Mouse (Mus musculus) T-cell, adult 2 months (primary cell): ENCODE results near the gene Cyth1.

Experiments used
- DNase-seq: peaks from one replicate; pipeline ENCODE4 v3.0.0; 2022; ENCODE audit warnings: low spot score

The Cyth1 gene

GRCm38 (mm10) chr11:118198296-118198600, 50.1 kb downstream of the Cyth1 start:
- no peak for DNase-seq

DNA sequence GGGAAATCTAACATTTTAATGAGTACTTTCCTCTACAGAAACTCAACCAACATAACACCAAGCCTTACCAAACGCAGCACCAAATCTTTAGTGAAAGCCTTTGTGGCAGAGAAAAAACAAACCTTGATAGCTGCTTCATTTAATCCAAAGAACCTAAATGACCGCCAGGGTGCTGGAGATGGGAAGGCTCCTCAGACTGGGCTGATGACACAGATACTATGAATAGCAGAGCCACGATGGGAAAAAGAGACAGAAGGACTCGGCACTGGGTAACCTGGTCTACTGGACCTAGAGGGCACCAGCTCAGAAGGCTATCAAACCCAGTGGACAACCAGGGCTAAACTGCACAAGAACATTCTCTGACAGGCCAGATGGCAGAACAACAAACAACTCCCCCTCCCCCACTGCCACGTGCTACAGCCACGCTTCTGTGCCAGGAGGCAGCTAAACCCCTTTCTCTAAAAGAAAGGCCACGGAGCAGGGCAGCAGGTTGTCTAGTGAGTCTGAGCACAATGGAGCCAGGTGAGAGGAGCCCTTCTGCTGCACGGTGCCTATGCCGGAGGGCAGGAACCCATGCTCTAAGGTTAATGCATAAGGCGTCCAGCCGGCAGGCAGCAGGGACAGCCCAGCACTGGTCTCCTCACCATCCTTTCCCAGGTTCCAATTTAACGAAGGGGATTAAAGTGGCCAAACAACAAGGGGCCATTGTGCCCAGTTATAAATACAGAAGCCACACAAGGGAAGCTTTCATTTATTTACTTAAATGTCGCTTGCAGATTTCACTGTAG, 50.7 kb downstream of the Cyth1 start:
- DNase-seq: no peak

GRCm38 (mm10) chr11:118196824-118197388, 51.5 kb downstream of the Cyth1 start:
- no peak for DNase-seq

GRCm38 (mm10) chr11:118193390-118194147, 54.8 kb downstream of the Cyth1 start:
- DNase-seq: no peak

- DNase-seq: no peak
Observed at GRCm38 (mm10) chr11:118192973-118193372, 55.4 kb downstream of the Cyth1 start.

- no peak for DNase-seq
Observed at GRCm38 (mm10) chr11:118182768-118183167, 65.6 kb downstream of the Cyth1 start.

DNA sequence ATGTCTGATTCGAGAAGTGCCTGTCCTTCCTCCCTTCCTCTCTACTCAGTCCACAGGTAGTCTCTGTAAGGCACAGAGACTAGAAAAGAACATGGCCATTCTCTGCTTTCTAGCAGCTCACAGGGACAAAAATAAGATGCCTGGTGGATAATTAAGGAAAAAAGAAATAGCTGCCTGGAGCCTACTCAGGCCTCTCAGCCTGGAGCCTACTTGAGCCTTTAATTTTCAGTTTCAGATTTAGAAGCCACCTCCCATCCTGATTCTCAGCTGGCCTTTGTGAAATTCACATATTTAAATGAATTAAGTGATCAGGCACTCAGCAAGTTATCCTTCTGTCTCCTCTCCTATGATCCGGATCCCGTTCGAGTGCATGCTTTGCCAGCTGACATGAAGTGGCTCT, 66.0 kb downstream of the Cyth1 start:
- no peak for DNase-seq

- DNase-seq: no peak
Observed at GRCm38 (mm10) chr11:118180199-118180598, 68.2 kb downstream of the Cyth1 start.

DNA sequence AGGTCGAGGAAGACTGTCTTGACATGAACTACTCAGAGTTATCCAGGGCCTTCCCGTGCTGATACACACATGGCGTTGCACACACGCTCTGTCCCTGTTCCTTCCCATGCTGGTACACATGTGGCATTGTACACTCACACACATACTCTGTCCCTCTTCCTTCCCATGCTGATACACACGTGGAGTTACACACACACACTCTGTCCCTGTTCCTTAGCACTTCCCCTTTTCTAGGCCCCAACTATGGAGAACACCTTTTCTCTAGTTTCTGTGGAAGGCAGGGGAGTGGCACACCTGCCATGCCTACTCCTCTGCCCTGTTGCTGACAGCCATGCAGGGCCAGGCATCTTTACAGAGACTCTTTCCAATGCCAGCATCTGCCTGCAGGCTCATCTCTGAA, 70.2 kb downstream of the Cyth1 start:
- DNase-seq: no peak

- DNase-seq: no peak
Observed at GRCm38 (mm10) chr11:118174752-118175151, 73.6 kb downstream of the Cyth1 start.

GRCm38 (mm10) chr11:118172768-118173167, 75.6 kb downstream of the Cyth1 start:
- no peak for DNase-seq

DNA sequence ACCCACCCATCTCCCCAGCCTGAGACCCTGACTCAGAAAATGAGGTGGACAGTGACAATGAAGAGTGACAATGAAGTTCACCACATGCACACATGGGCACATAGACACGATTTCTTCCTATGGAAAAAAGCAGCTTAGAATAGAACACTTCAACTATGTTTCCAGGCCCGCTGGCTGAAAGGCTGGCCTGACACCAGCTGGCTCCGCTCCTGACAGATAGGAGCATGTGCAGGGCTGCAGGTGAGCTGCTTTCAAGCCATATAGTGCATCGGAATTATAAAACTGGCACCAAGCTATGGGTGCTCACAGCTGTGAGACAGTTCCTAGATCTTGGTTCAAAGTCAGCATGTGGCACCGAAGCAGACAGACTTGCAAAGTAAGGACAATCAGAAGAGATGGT, 78.1 kb downstream of the Cyth1 start:
- no peak for DNase-seq

DNA sequence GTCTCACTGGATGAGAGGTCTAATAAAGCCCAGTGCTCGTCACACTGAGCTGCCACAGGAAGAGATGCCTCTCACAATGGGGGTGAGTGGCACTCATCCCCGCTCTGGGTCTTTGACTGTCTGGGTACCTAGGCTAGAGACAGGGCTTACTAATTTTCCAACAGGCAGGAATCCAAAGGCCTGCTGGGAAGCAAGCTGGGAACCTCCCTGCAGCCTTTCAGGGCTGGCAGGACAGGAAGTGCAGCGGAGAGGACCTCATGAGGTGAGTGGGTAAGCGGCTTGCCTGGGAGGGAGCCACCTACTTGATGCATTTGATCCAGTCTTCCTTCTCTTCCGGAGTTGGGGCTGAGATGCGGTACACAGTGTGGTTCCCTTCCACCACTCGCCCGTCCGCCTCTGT, 79.7 kb downstream of the Cyth1 start:
- DNase-seq: no peak

GRCm38 (mm10) chr11:118166626-118167025, 81.8 kb downstream of the Cyth1 start:
- no peak for DNase-seq

DNA sequence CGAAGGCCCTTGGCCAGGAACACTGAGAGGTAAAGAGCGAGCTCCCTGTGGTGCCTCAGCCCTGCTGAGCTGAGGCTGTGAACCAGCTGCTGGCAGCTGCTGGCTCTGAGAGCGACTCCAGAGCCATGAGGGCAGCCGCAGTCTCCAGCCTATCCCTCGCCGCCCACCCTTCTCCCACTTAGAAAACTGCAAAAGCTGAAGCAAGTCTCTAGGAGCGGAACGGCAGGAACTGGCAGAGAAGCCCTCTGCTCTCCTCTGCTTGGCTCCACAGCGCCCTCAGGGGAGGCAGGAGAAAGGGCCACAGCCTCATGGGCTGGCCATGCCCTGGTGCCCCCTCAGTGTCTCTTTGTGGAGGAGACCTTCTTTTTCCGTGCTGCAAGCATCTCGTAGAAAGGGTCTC, 82.7 kb downstream of the Cyth1 start:
- DNase-seq: no peak

- DNase-seq: no peak
Observed at GRCm38 (mm10) chr11:118164566-118164965, 83.8 kb downstream of the Cyth1 start.

DNA sequence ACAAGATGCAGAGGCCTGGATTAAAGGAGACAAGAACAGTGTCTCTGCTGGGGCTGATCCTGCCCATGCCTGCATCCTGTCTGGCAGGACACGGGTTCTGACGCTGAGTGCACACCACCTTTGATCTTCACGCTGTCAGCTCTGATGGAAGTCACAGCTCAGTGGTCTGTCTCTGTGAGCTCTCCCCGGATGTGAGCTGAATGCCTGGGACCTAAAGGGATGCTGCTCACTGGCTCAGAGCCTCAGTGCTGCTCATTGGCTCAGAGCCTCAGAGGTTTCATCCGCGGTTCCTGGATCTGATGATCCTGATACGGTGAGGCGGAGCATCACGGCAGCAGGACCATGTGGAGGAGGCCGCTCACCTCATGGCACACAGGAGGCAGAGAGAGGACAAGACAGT, 86.1 kb downstream of the Cyth1 start:
- DNase-seq: no peak

GRCm38 (mm10) chr11:118161240-118161639, 87.2 kb downstream of the Cyth1 start:
- no peak for DNase-seq

DNA sequence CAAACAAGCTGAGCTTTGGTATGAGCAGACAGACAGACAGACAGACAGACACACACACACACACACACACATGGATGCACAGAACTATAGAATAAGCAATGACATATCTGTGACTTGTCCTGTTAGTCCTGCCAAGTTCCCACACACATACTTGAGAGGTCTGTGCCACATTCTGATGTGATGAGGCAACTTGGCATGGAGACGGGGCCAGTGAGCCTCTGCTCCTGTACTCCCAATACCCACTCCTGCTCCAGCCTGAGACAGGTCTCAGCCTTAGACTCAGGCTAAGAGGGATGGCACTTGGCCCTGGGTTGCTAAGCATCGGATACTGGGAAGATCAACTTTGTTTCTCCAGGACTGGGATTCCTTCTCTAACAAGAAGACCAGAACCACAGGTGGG, 87.6 kb downstream of the Cyth1 start:
- DNase-seq: no peak

- no peak for DNase-seq
Observed at GRCm38 (mm10) chr11:118158753-118159152, 89.6 kb downstream of the Cyth1 start.

- peak; percentile 23 for DNase-seq
Observed at GRCm38 (mm10) chr11:118156480-118157060, 91.8 kb downstream of the Cyth1 start.

GRCm38 (mm10) chr11:118152964-118153363, 95.4 kb downstream of the Cyth1 start:
- peak; percentile 44 for DNase-seq
